Mouse (Mus musculus): ENCODE data around the gene Ppm1l. TPM values are rescaled to one million over a fixed set of nuclear protein-coding genes. Genes with fewer than 3 reads are reported as not detected.
"Not testable (repeated sequence)": the region's sequence is repeated elsewhere in the genome, so short reads cannot be mapped to it uniquely, and the experiment has no call there.

Ppm1l gene
- polyA plus RNA-seq, 1 experiment from 2014 or later, result 23.8 TPM

- H3K4me1 ChIP-seq (replicated peaks); ATAC-seq; H3K4me3 ChIP-seq (replicated peaks); H3K27me3 ChIP-seq; H3K9ac ChIP-seq (replicated peaks); H3K36me3 ChIP-seq; H3K27ac ChIP-seq; H3K9me3 ChIP-seq; H3K4me2 ChIP-seq (replicated peaks): not testable (repeated sequence)
- 97% methylated on average over 1 of the region's 1 CpGs for WGBS
Measured at GRCm38 (mm10) chr3:69565586-69565985, 248.9 kb downstream of the Ppm1l start.

- 91% methylated on average over 5 of the region's 5 CpGs for WGBS
- H3K27me3 ChIP-seq, result no peaks in the 10 kb centered on the region
- H3K9ac ChIP-seq (replicated peaks), result no peak overlapping the region
- no peak overlapping the region for H3K27ac ChIP-seq
- H3K4me3 ChIP-seq (replicated peaks), result no peak overlapping the region
- ATAC-seq, result no peak
- peaks cover 31% of the 10 kb centered on the region for H3K36me3 ChIP-seq
- H3K4me2 ChIP-seq (replicated peaks), result no peak overlapping the region
- no peaks in the 10 kb centered on the region for H3K4me1 ChIP-seq (replicated peaks)
- no peaks in the 10 kb centered on the region for H3K9me3 ChIP-seq
Measured at GRCm38 (mm10) chr3:69572561-69572960, 255.9 kb downstream of the Ppm1l start.

GRCm38 (mm10) chr3:69575577-69575976, 258.9 kb downstream of the Ppm1l start:
- WGBS, result 95% methylated on average over 11 of the region's 11 CpGs
- H3K4me3 ChIP-seq (replicated peaks), result no peak overlapping the region
- ATAC-seq, result no peak
- H3K9ac ChIP-seq (replicated peaks), result no peak overlapping the region
- no peak overlapping the region for H3K27ac ChIP-seq
- no peaks in the 10 kb centered on the region for H3K27me3 ChIP-seq
- no peaks in the 10 kb centered on the region for H3K4me1 ChIP-seq (replicated peaks)
- H3K36me3 ChIP-seq, result peaks cover 40% of the 10 kb centered on the region
- no peak overlapping the region for H3K4me2 ChIP-seq (replicated peaks)
- no peaks in the 10 kb centered on the region for H3K9me3 ChIP-seq

GRCm38 (mm10) chr3:69576715-69577114, 260.1 kb downstream of the Ppm1l start:
- no peak overlapping the region for H3K4me2 ChIP-seq (replicated peaks)
- 89% methylated on average over 3 of the region's 3 CpGs for WGBS

GRCm38 (mm10) chr3:69578791-69579190, 262.1 kb downstream of the Ppm1l start:
- H3K9me3 ChIP-seq, result no peaks in the 10 kb centered on the region
- no peak overlapping the region for H3K27ac ChIP-seq
- no peak overlapping the region for H3K4me3 ChIP-seq (replicated peaks)
- no peak for ATAC-seq
- H3K36me3 ChIP-seq, result peaks cover 48% of the 10 kb centered on the region
- 100% methylated on average over 1 of the region's 1 CpGs for WGBS
- H3K9ac ChIP-seq (replicated peaks), result no peak overlapping the region
- H3K27me3 ChIP-seq, result no peaks in the 10 kb centered on the region
- no peak overlapping the region for H3K4me2 ChIP-seq (replicated peaks)
- H3K4me1 ChIP-seq (replicated peaks), result no peaks in the 10 kb centered on the region

More at GRCm38 (mm10) chr3:69576715-69577114, 260.1 kb downstream of the Ppm1l start:
- Histone ChIP-seq H3K27me3 (no peaks in the 10 kb centered on the region), H3K4me3 (replicated peaks) (no peak overlapping the region), H3K9me3 (no peaks in the 10 kb centered on the region), H3K27ac (no peak overlapping the region), H3K36me3 (peaks cover 40% of the 10 kb centered on the region), H3K9ac (replicated peaks) (no peak overlapping the region), H3K4me1 (replicated peaks) (no peaks in the 10 kb centered on the region)
- no peak for ATAC-seq

GRCm38 (mm10) chr3:69583798-69584197, 267.1 kb downstream of the Ppm1l start:
- Histone ChIP-seq H3K9me3 (no peaks in the 10 kb centered on the region), H3K36me3 (peaks cover 17% of the 10 kb centered on the region), H3K4me3 (replicated peaks) (no peak overlapping the region), H3K9ac (replicated peaks) (no peak overlapping the region), H3K27me3 (no peaks in the 10 kb centered on the region), H3K4me1 (replicated peaks) (0 out of 2 replicates have a peak, but pooled peaks cover 6% of the 10 kb centered on the region), H3K27ac (no peak overlapping the region), H3K4me2 (replicated peaks) (no peak overlapping the region)
- 87% methylated on average over 1 of the region's 1 CpGs for WGBS
- ATAC-seq, result no peak

- H3K27me3 ChIP-seq, result no peaks in the 10 kb centered on the region
- no peak overlapping the region for H3K27ac ChIP-seq
- H3K4me1 ChIP-seq (replicated peaks), result 0 out of 2 replicates have a peak, but pooled peaks cover 6% of the 10 kb centered on the region
- H3K9ac ChIP-seq (replicated peaks), result no peak overlapping the region
- no peak overlapping the region for H3K4me2 ChIP-seq (replicated peaks)
- 49% methylated on average over 10 of the region's 10 CpGs for WGBS
- H3K9me3 ChIP-seq, result no peaks in the 10 kb centered on the region
- peaks cover 4% of the 10 kb centered on the region; the same call in 1 of the 2 replicates for H3K36me3 ChIP-seq
- no peak for ATAC-seq
- H3K4me3 ChIP-seq (replicated peaks), result no peak overlapping the region
Measured at GRCm38 (mm10) chr3:69588101-69588760, 271.6 kb downstream of the Ppm1l start.

GRCm38 (mm10) chr3:69593426-69593825, 276.8 kb downstream of the Ppm1l start:
- Histone ChIP-seq H3K27me3 (no peaks in the 10 kb centered on the region), H3K9me3 (no peaks in the 10 kb centered on the region), H3K27ac (no peak overlapping the region), H3K4me1 (replicated peaks) (peaks cover 41% of the 10 kb centered on the region), H3K4me3 (replicated peaks) (no peak overlapping the region), H3K36me3 (no peaks in the 10 kb centered on the region), H3K9ac (replicated peaks) (no peak overlapping the region), H3K4me2 (replicated peaks) (no peak overlapping the region)
- 92% methylated on average over 8 of the region's 8 CpGs for WGBS
- no peak for ATAC-seq

- Histone ChIP-seq H3K4me3 (replicated peaks) (no peak overlapping the region), H3K27me3 (no peaks in the 10 kb centered on the region), H3K4me1 (replicated peaks) (peaks cover 41% of the 10 kb centered on the region), H3K9ac (replicated peaks) (no peak overlapping the region), H3K4me2 (replicated peaks) (no peak overlapping the region), H3K36me3 (no peaks in the 10 kb centered on the region), H3K9me3 (no peaks in the 10 kb centered on the region), H3K27ac (no peak overlapping the region)
- WGBS, result 75% methylated on average over 9 of the region's 9 CpGs
- ATAC-seq, result no peak
Measured at GRCm38 (mm10) chr3:69594071-69594470, 277.4 kb downstream of the Ppm1l start.

GRCm38 (mm10) chr3:69596116-69596515, 279.5 kb downstream of the Ppm1l start:
- 88% methylated on average over 3 of the region's 3 CpGs for WGBS
- H3K9me3 ChIP-seq, result no peaks in the 10 kb centered on the region
- H3K4me3 ChIP-seq (replicated peaks), result no peak overlapping the region
- peak overlapping the region; percentile 6; the same call in 1 of the 2 replicates for H3K4me2 ChIP-seq (replicated peaks)
- peaks cover 46% of the 10 kb centered on the region for H3K4me1 ChIP-seq (replicated peaks)
- H3K27me3 ChIP-seq, result 0 out of 2 replicates have a peak, but pooled peaks cover 8% of the 10 kb centered on the region
- ATAC-seq, result no peak
- no peak overlapping the region for H3K9ac ChIP-seq (replicated peaks)
- no peaks in the 10 kb centered on the region for H3K36me3 ChIP-seq
- no peak overlapping the region for H3K27ac ChIP-seq

GRCm38 (mm10) chr3:69597211-69597610, 280.6 kb downstream of the Ppm1l start:
- Histone ChIP-seq H3K27ac (no peak overlapping the region), H3K4me2 (replicated peaks) (peak overlapping the region; percentile 71), H3K36me3 (no peaks in the 10 kb centered on the region), H3K4me1 (replicated peaks) (peaks cover 46% of the 10 kb centered on the region), H3K27me3 (0 out of 2 replicates have a peak, but pooled peaks cover 8% of the 10 kb centered on the region), H3K4me3 (replicated peaks) (peak overlapping the region; percentile 81), H3K9ac (replicated peaks) (peak overlapping the region; percentile 86; the same call in 1 of the 2 replicates), H3K9me3 (no peaks in the 10 kb centered on the region)
- ATAC-seq, result no peak
- WGBS, result 85% methylated on average over 6 of the region's 6 CpGs

GRCm38 (mm10) chr3:69597816-69598215, 281.2 kb downstream of the Ppm1l start:
- Histone ChIP-seq H3K9ac (replicated peaks) (peak overlapping the region; percentile 86), H3K36me3 (no peaks in the 10 kb centered on the region), H3K4me1 (replicated peaks) (peaks cover 46% of the 10 kb centered on the region), H3K27ac (peak overlapping the region; percentile 79; the same call in 1 of the 2 replicates), H3K9me3 (no peaks in the 10 kb centered on the region), H3K4me2 (replicated peaks) (peak overlapping the region; percentile 71), H3K27me3 (0 out of 2 replicates have a peak, but pooled peaks cover 8% of the 10 kb centered on the region), H3K4me3 (replicated peaks) (peak overlapping the region; percentile 81)
- peak; percentile 2; the same call in 1 of the 2 replicates for ATAC-seq
- WGBS, result 3% methylated on average over 7 of the region's 7 CpGs

Measured in midbrain, embryonic 13.5 days (tissue).